Mouse (Mus musculus) embryonic facial prominence, embryonic 10.5 days (tissue): ENCODE measurements around the gene Gm10486. TPM values are rescaled to one million over a fixed set of nuclear protein-coding genes. Genes with fewer than 3 reads are reported as not detected.
"Not testable (repeated sequence)": the region's sequence is repeated elsewhere in the genome, so short reads cannot be mapped to it uniquely, and the experiment has no call there.

ENCODE experiments used
- DNase-seq: peaks from one replicate; pipeline ENCODE4 v3.0.0-alpha.2; 2017; ENCODE audit warnings: low spot score
- H3K27ac ChIP-seq: fragments of 300-500 bp; sonication (generic); replicated peaks from 2 replicates; pipeline ENCODE4 v1.5.1; 2016; ENCODE audit warnings: mild to moderate bottlenecking
- H3K27me3 ChIP-seq: fragments of 300-500 bp; sonication (generic); replicated peaks from 2 replicates; pipeline ENCODE4 v1.6.1; 2016; ENCODE audit warnings: low read depth, mild to moderate bottlenecking; ENCODE audit not compliant: poor library complexity, severe bottlenecking
- H3K36me3 ChIP-seq: fragments of 300-500 bp; sonication (generic); replicated peaks from 2 replicates; pipeline ENCODE4 v1.6.1; 2016; ENCODE audit warnings: mild to moderate bottlenecking, moderate library complexity
- H3K4me1 ChIP-seq: fragments of 300-500 bp; sonication (generic); 2 replicates; pipeline ENCODE4 v1.6.1; 2016
- H3K4me3 ChIP-seq: fragments of 300-500 bp; sonication (generic); 2 replicates; pipeline ENCODE4 v1.5.1; 2016; ENCODE audit warnings: mild to moderate bottlenecking, moderate library complexity
- H3K9me3 ChIP-seq: fragments of 300-500 bp; sonication (generic); 2 replicates; pipeline ENCODE4 v1.6.1; 2016; ENCODE audit warnings: mild to moderate bottlenecking
- WGBS: fragments of 180-500 bp; shearing (Covaris S2); methylation state at CpG from one replicate; pipeline ENCODE4 v1.1.7; 2016; 5-methylcytosine and 5-hydroxymethylcytosine counted together
- polyA plus RNA-seq: library from polyadenylated mRNA; unstranded; fragments of >200 nt; fragmentation: Nextera tagmentation; extraction: Ambion mirVana; gene quantifications from 2 replicates; pipeline ENCODE4 v1.2.1, GENCODE M21; 2016

Gene Gm10486
- polyA plus RNA-seq, result not detected in 2 replicates

DNA sequence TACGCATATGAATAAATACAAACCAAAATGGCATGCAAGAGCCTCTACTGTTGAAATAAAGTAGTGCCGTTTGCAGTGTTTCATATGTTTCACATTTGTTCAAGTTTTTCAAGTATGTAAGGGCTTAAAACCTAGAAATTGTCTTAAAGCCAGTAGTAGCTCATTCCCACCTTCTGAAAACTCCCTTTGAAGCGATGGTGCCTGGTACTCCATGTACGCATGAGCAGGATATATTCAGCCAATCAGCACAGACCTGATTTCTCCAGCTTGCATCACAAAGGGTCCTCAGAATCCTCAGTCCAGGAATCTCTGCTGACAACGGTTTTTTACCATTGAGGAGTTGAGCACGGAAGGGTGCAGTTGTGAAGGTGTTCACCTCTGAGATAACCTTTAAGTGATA, at the start of gene Gm10486:
Gm10486 (plus strand) TSS at position 301 of the 400 bp plus-strand sequence.
- not testable (repeated sequence) for H3K9me3 ChIP-seq, H3K27me3 ChIP-seq, H3K36me3 ChIP-seq, H3K4me3 ChIP-seq, DNase-seq, H3K4me1 ChIP-seq, H3K27ac ChIP-seq
- no CpG with 5 or more reads among the region's 6 CpGs for WGBS
